Mouse (Mus musculus) cerebellum, postnatal 14 days (tissue): ENCODE results near the gene Rassf4.
A peak's percentile ranks its signal among the peaks of the same experiment; 100 is the strongest.

Experiments
- DNase-seq, 2 experiments: peaks; one replicate each; pipeline ENCODE4 v3.0.0; 2021; ENCODE audit warnings: mixed read lengths in 2 of 2

Rassf4 gene

GRCm38 (mm10) chr6:116673471-116674282, at the start of gene Rassf4:
Gene Rassf4, minus strand, starts transcription at chr6:116673952.
- peak; percentile 79 to 81 for DNase-seq

GRCm38 (mm10) chr6:116718920-116719319, 45.2 kb upstream of the Rassf4 start:
- no peak for DNase-seq

DNA sequence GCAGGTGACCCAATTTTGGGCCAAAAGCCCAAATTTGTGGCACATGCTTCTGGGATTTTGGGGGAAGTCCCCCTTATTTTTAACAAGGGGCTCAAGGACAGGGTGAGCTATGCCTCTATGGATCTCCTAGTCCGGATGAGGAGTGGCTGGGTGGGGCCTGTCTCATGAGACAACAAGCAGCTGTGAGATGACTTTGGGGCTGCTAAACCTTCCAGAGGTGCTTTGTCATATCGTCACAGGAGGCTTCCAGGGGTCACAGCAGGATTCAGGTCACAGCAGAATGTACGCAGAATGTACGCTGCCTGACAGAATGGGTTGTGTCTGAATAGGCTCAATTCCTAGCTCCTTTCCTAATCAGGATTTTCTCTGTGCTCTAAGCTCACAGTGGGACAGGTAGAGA, 44.6 kb upstream of the Rassf4 start:
- no peak for DNase-seq

GRCm38 (mm10) chr6:116717851-116718250, 44.1 kb upstream of the Rassf4 start:
- no peak for DNase-seq

DNA sequence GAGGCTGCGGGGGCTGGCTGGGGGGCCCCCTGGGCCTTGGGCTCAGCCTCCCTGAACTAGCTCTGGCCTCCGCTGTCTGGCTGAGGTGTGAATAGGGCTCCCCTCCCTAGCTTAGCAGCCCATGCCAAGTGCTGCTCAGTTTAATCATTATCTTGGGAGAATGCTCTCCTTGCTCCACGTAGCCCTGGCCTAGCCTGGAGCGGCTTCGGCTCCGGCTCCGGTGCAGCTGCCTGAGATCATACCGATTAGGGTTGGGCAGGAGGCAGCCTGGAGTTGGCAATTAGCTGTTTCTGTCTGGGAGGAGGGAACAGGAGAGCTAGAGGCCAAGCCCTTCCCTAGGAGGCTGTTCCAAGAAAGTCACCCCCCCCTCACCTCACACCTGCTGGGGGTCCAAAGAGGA, 42.9 kb upstream of the Rassf4 start, which contains the start of gene Tmem72:
Gene Tmem72 (minus strand): TSS at position 248 of the 400 bp plus-strand sequence.
- peak in 1 of 2 experiments; percentile 12 for DNase-seq

DNA sequence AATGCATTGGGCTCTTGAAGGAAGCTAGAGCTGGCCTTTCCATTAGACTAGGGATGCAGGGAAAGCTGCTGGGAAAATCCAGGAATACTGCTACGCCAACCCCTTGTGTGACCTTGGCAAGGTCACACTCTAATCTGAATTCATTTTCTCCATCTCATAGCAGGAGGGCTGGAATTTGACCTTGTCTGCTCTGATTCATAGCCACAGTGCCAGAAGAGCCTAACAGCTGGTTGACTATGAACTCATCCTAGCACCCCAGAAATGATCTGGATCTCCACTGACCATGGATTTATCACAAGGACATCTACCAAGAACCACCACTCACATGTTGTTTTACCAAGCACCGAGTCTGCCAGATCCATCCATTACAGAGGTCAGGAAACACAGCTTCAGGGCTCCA, 41.4 kb upstream of the Rassf4 start:
- no peak for DNase-seq

- DNase-seq: no peak
Measured at GRCm38 (mm10) chr6:116714576-116714975, 40.8 kb upstream of the Rassf4 start.

GRCm38 (mm10) chr6:116713966-116714365, 40.2 kb upstream of the Rassf4 start:
- DNase-seq: no peak

DNA sequence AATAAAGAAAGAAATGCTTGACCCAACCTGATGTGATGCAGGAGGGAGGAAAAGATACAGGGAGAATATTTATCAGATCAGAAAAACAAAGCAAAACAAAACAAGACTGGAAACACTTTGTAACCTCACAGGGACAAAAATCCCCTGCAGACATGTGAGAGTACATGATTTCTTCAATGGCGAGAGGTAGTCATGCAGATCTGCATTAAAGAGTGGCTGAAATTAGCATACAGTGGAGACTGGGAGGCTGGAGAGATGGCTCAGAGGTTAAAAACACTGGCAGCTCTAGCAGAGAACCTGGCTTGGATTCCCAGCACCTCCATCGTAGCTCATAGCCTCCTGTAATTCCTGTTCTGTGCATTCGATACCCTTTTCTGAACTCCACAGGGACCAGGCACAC, 38.8 kb upstream of the Rassf4 start:
- DNase-seq: no peak

- DNase-seq: no peak
Measured at GRCm38 (mm10) chr6:116712062-116712461, 38.3 kb upstream of the Rassf4 start.

- no peak for DNase-seq
Measured at GRCm38 (mm10) chr6:116704320-116704719, 30.6 kb upstream of the Rassf4 start.

GRCm38 (mm10) chr6:116700821-116701220, 27.1 kb upstream of the Rassf4 start:
- no peak for DNase-seq

GRCm38 (mm10) chr6:116697896-116698425, 24.2 kb upstream of the Rassf4 start:
- no peak for DNase-seq

DNA sequence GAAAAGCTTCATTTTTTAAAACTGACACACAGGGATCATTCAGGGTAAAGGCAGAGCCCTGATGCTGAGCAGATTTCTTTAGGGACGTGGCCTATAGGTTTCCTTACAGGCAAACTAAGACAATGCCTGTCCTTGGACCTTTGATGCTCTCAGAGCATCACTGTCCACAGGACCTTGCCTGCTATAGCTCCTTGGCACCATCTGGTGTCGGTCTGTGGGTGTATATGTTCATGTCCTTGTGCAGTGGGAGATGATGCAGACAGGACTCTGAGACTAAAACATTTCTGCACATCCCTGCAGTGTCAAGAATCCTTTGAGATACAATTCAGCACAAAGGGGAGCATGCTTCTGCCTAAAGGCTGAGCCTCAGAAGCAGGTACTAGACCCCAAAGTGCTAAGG, 23.7 kb upstream of the Rassf4 start:
- DNase-seq: peak; percentile 27 to 36

- DNase-seq: no peak
Measured at GRCm38 (mm10) chr6:116694346-116694745, 20.6 kb upstream of the Rassf4 start.

DNA sequence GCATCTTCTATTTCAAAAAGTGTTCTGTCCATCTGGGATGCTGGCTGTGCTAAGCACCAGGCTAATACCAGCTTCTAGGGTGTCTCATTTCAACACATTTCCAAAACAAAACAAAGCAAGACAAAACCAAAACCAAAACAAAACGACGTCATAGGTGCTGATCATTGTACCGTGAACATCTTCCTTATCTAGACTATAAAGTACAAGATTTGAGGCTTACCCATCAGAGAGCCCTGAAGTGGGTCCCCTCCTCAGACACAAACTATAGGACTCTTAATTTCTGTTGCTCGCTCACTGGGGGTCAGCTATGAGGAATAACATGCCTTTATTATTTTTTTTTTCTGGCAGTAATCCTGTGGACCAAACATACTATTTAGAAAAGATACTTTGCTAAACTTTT, 19.9 kb upstream of the Rassf4 start:
- no peak for DNase-seq

- DNase-seq: no peak
Measured at GRCm38 (mm10) chr6:116682317-116682716, 8.6 kb upstream of the Rassf4 start.

- DNase-seq: no peak
Measured at GRCm38 (mm10) chr6:116679563-116680288, 6.0 kb upstream of the Rassf4 start.

GRCm38 (mm10) chr6:116677321-116677720, 3.6 kb upstream of the Rassf4 start:
- no peak for DNase-seq

- no peak for DNase-seq
Measured at GRCm38 (mm10) chr6:116676355-116676913, 2.7 kb upstream of the Rassf4 start.

- no peak for DNase-seq
Measured at GRCm38 (mm10) chr6:116674283-116674886, 633 bp upstream of the Rassf4 start.

GRCm38 (mm10) chr6:116672349-116672748, 1.4 kb downstream of the Rassf4 start:
- peak; percentile 24 to 39 for DNase-seq

DNA sequence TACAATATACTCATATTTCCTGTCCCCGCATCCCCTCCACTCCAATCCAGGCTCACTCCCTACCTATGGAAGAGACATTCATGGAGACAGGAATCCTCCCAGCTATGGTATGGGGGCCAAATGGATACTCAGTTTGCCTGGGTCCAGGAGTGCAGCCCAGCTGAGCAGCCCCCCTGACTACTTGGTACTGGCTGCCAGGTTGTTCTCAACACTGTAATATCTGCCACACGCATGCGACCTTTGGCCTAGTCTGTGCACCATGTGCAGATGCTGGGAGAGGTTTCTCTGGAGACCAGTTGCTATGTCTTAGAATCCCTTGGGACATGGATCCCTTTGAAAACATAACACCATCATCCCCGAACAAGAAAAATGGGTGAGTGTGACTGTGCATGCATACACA, 2.0 kb downstream of the Rassf4 start:
- DNase-seq: no peak
